Mouse (Mus musculus) MEL (cell line): ENCODE measurements around the gene Ppm1d.
A peak's percentile ranks its signal among the peaks of the same experiment; 100 is the strongest.

Experiments used
- BHLHE40 ChIP-seq: IDR thresholded peaks from 2 replicates; pipeline ENCODE4 v1.6.1; 2012; ENCODE audit warnings: low read depth, mild to moderate bottlenecking, inconsistent platforms, low read length, improper control_type of control experiment, borderline replicate concordance
- CHD2 ChIP-seq: IDR thresholded peaks from 2 replicates; pipeline ENCODE4 v1.6.1; 2011; ENCODE audit warnings: low read length, improper control_type of control experiment
- CTCF ChIP-seq, 3 experiments: IDR thresholded peaks in 2 of 3; conservative IDR thresholded peaks in 1 of 3; 2 replicates each; pipeline ENCODE4 v1.5.1; 2011 to 2012; ENCODE audit warnings: low read length in 3 of 3, low read depth in 2 of 3, mild to moderate bottlenecking in 2 of 3, improper control_type of control experiment in 1 of 3, inconsistent platforms in 1 of 3, mixed read lengths in 1 of 3, moderate library complexity in 1 of 3; ENCODE audit not compliant: control insufficient read depth in 1 of 3, insufficient read depth in 1 of 3, poor library complexity in 1 of 3, severe bottlenecking in 1 of 3
- GATA1 ChIP-seq: IDR thresholded peaks from 2 replicates; pipeline ENCODE4 v1.6.1; 2011; ENCODE audit warnings: low read depth, low read length, improper control_type of control experiment
- MAX ChIP-seq: IDR thresholded peaks from 2 replicates; pipeline ENCODE4 v1.6.1; 2011; ENCODE audit warnings: low read length, improper control_type of control experiment
- NRF1 ChIP-seq: IDR thresholded peaks from 2 replicates; pipeline ENCODE4 v1.6.1; 2014; ENCODE audit warnings: low read depth, mild to moderate bottlenecking, inconsistent platforms, low read length, improper control_type of control experiment, moderate library complexity; ENCODE audit not compliant: poor library complexity, insufficient read depth, severe bottlenecking
- POLR2A ChIP-seq, 2 experiments: IDR thresholded peaks; 2 replicates each; pipeline ENCODE4 v1.6.1; 2011 to 2012; ENCODE audit warnings: low read length in 2 of 2, mild to moderate bottlenecking in 2 of 2, control low read depth in 1 of 2, improper control_type of control experiment in 1 of 2, low read depth in 1 of 2, moderate library complexity in 1 of 2; ENCODE audit not compliant: control insufficient read depth in 1 of 2, insufficient read depth in 1 of 2, poor library complexity in 1 of 2
- USF2 ChIP-seq, 2 experiments: IDR thresholded peaks; 2 replicates each; pipeline ENCODE4 v1.6.1; 2011 to 2012; ENCODE audit warnings: improper control_type of control experiment in 2 of 2, low read length in 2 of 2, borderline replicate concordance in 1 of 2, inconsistent platforms in 1 of 2, low read depth in 1 of 2, mild to moderate bottlenecking in 1 of 2; ENCODE audit not compliant: insufficient read depth in 1 of 2
- ZKSCAN1 ChIP-seq: IDR thresholded peaks from 2 replicates; pipeline ENCODE4 v1.6.1; 2012; ENCODE audit warnings: low read depth, mild to moderate bottlenecking, inconsistent platforms, low read length, improper control_type of control experiment, moderate library complexity

- TF ChIP-seq GATA1: 0 out of 2 replicates have a peak, but pooled peaks have one; percentile 24
- no peak for TF ChIP-seq BHLHE40
- TF ChIP-seq POLR2A (IDR thresholded peaks at IDR 0.05; ENCODE audit: control insufficient read depth in 1 of 2, insufficient read depth in 1 of 2, low read depth in 1 of 2, low read length in 2 of 2, poor library complexity in 1 of 2): peak in 1 of 2 experiments; percentile 80; a peak in 2 of 4 replicates
- TF ChIP-seq USF2 (IDR thresholded peaks at IDR 0.05; ENCODE audit: borderline replicate concordance in 1 of 2, insufficient read depth in 1 of 2, low read depth in 1 of 2, low read length in 2 of 2): no peak
- no peak for TF ChIP-seq NRF1
- TF ChIP-seq MAX: peak; percentile 97
- no peak for TF ChIP-seq CHD2
- TF ChIP-seq CTCF (IDR thresholded peaks at IDR 0.05 in 2 of 3, conservative IDR thresholded peaks at IDR 0.05 in 1 of 3; ENCODE audit: control insufficient read depth in 1 of 3, insufficient read depth in 1 of 3, low read depth in 2 of 3, low read length in 3 of 3, poor library complexity in 1 of 3, severe bottlenecking in 1 of 3): no peak
- TF ChIP-seq ZKSCAN1: no peak
Observed at GRCm38 (mm10) chr11:85323567-85324330, 12.7 kb downstream of the Ppm1d start.
